ENCODE assay signal across 8 mouse cellular contexts in genomic region chr13:73764256-73764775, GRCm38 (mm10). TPM values are rescaled to one million over a fixed set of nuclear protein-coding genes. Genes with fewer than 3 reads are reported as not detected.
DNase-seq lines count a peak whose midpoint lies in the region; ATAC-seq and TF ChIP-seq lines count a peak whose summit lies in the region.

No protein-coding gene starts in this region.

- TF ChIP-seq CTCF in thymus, adult 2 months (IDR thresholded peaks at IDR 0.05; ENCODE audit: borderline replicate concordance, control insufficient read depth, extremely low read depth, insufficient read depth, low read length, poor library complexity) = no peak
- no peak for TF ChIP-seq CTCF in forebrain, postnatal 0 days (IDR thresholded peaks at IDR 0.05; ENCODE audit: low read depth)

- peak overlapping the region; percentile 56 for H3K9ac ChIP-seq in forebrain, postnatal 0 days

- H3K36me3 ChIP-seq in thymus, adult 2 months (ENCODE audit: control insufficient read depth, insufficient read depth, low read length) = no peaks in the 10 kb centered on the region
- H3K36me3 ChIP-seq in forebrain, postnatal 0 days (ENCODE audit: insufficient read depth) = no peaks in the 10 kb centered on the region

- peak overlapping the region; percentile 90 for H3K4me2 ChIP-seq in forebrain, postnatal 0 days (ENCODE audit: low read depth)

- H3K4me1 ChIP-seq in thymus, adult 2 months (replicated peaks; ENCODE audit: control insufficient read depth, insufficient read depth, low read length) = peaks cover 55% of the 10 kb centered on the region
- peaks cover 14% of the 10 kb centered on the region; the same call in 1 of the 2 replicates for H3K4me1 ChIP-seq in forebrain, postnatal 0 days (ENCODE audit: insufficient read depth)

- peak overlapping the region; percentile 6; the same call in 1 of the 2 replicates for H3K27ac ChIP-seq in thymus, adult 2 months (ENCODE audit: control insufficient read depth, insufficient read depth, low read length)
- no peak overlapping the region for H3K27ac ChIP-seq in forebrain, postnatal 0 days (ENCODE audit: low read depth, low read length)

- H3K27me3 ChIP-seq in thymus, adult 2 months (ENCODE audit: control insufficient read depth, insufficient read depth, low read length) = no peaks in the 10 kb centered on the region
- no peaks in the 10 kb centered on the region; the same call in 1 of the 2 replicates for H3K27me3 ChIP-seq in forebrain, postnatal 0 days (ENCODE audit: insufficient read depth, low read length)

- H3K4me3 ChIP-seq in thymus, adult 2 months (ENCODE audit: control insufficient read depth, insufficient read depth, low read length) = peak overlapping the region; percentile 64
- peak overlapping the region; percentile 50 for H3K4me3 ChIP-seq in forebrain, postnatal 0 days (ENCODE audit: low read depth, low read length)

- WGBS in thymus, adult 2 months = 4% methylated on average over 11 of the region's 11 CpGs
- WGBS in forebrain, postnatal 0 days = under 1% methylated on average over 11 of the region's 11 CpGs

- no peak for DNase-seq in thymus, adult 2 months
- no peak for DNase-seq in thymus, adult 18-20 months
- DNase-seq in forebrain, postnatal 0 days = peak; percentile 36
- peak; percentile 69 for DNase-seq in kidney, adult 9 months
- peak; percentile 41 for DNase-seq in lung, postnatal 36 days
- no peak for DNase-seq in spleen, postnatal 10 days (ENCODE audit: low spot score in 2 of 2)
- no peak for DNase-seq in layer of hippocampus, postnatal 36 days
- DNase-seq in right cerebral cortex, postnatal 25 days = no peak

- H3K9me3 ChIP-seq in forebrain, postnatal 0 days (ENCODE audit: low read length) = no peaks in the 10 kb centered on the region

- TF ChIP-seq POLR2A in thymus, adult 2 months (IDR thresholded peaks at IDR 0.05; ENCODE audit: control insufficient read depth, extremely low read depth, insufficient read depth, low read length, poor library complexity) = no peak

- peak; percentile 39 for ATAC-seq in forebrain, postnatal 0 days

RNA-seq across cellular contexts. Expression of gene Slc12a7, which starts 31.4 kb away (rescaled TPM):
- 144 and 156 TPM in 2 replicates for polyA plus RNA-seq in thymus, adult 2 months (2012; rRNA removed)
- 4.5 and 14.8 TPM in 2 replicates for total RNA-seq in forebrain, postnatal 0 days (2014; rRNA removed)
- polyA plus RNA-seq in forebrain, postnatal 0 days (2015; fragmentation: Nextera tagmentation; extraction: Ambion mirVana) = 3.7 and 4.9 TPM in 2 replicates
- total RNA-seq in layer of hippocampus, postnatal 36 days (2021) = 1 to 10 TPM; 4.4 to 5.3 TPM

RNA-seq across cellular contexts. Expression of gene Slc6a19, which starts 59.7 kb away (rescaled TPM):
- 18.6 and 40.6 TPM in 2 replicates for polyA plus RNA-seq in thymus, adult 2 months (2012; rRNA removed)
- 0.15 and 0.43 TPM in 2 replicates for total RNA-seq in forebrain, postnatal 0 days (2014; rRNA removed)
- 0.13 and 0.22 TPM in 2 replicates for polyA plus RNA-seq in forebrain, postnatal 0 days (2015; fragmentation: Nextera tagmentation; extraction: Ambion mirVana)
- not detected for total RNA-seq in layer of hippocampus, postnatal 36 days (2021)

Comparison
In these comparisons a context has a peak if more than half of its experiments do, and no peak if none do; other contexts are left out.
1. DNase-seq: peak in forebrain, postnatal 0 days (single experiment), kidney, adult 9 months (single experiment) and lung, postnatal 36 days (single experiment); none in thymus, adult 2 months (single experiment), thymus, adult 18-20 months (0 of 2), spleen, postnatal 10 days (0 of 2), layer of hippocampus, postnatal 36 days (0 of 2) and right cerebral cortex, postnatal 25 days (single experiment).